Mouse (Mus musculus) adrenal gland, postnatal 4 days (tissue): ENCODE data around the gene Cd55b. TPM values are rescaled to one million over a fixed set of nuclear protein-coding genes. Genes with fewer than 3 reads are reported as not detected.
"Not testable (repeated sequence)": the region's sequence is repeated elsewhere in the genome, so short reads cannot be mapped to it uniquely, and the experiment has no call there.

ENCODE experiments used
- DNase-seq, 2 experiments: peaks; one replicate each; pipeline ENCODE4 v3.0.0; 2021 to 2022; ENCODE audit warnings: low spot score in 2 of 2, mixed read lengths in 2 of 2
- long read RNA-seq, 2 experiments: library from polyadenylated mRNA; stranded (forward); transcript quantifications; one replicate each; pipeline ENCODE4 v2.0.0; 2021
- total RNA-seq, 2 experiments: library from RNA; stranded (reverse); gene quantifications; 2 replicates each; pipeline ENCODE4 v1.2.3; 2021

The Cd55b gene
- total RNA-seq, result not detected
- long read RNA-seq, experiment 1, result 0 reads
- long read RNA-seq, experiment 2, result 0 reads

GRCm38 (mm10) chr1:130422664-130423111, at the start of gene Cd55b:
Cd55b (minus strand) TSS chr1:130423009.
- peak in 1 of 2 experiments; percentile 3 for DNase-seq

- no peak for DNase-seq
Measured at GRCm38 (mm10) chr1:130470074-130470473, 47.3 kb upstream of the Cd55b start.

GRCm38 (mm10) chr1:130467453-130467852, 44.6 kb upstream of the Cd55b start:
- DNase-seq, result no peak

- no peak for DNase-seq
Measured at GRCm38 (mm10) chr1:130464173-130464572, 41.4 kb upstream of the Cd55b start.

- no peak for DNase-seq
Measured at GRCm38 (mm10) chr1:130462867-130463266, 40.1 kb upstream of the Cd55b start.

- DNase-seq, result peak; percentile 54 to 74
Measured at GRCm38 (mm10) chr1:130462084-130462861, 39.5 kb upstream of the Cd55b start, which contains the start of gene Cd55. Cd55 (minus strand) TSS chr1:130462744.

GRCm38 (mm10) chr1:130455111-130455510, 32.3 kb upstream of the Cd55b start:
- DNase-seq, result no peak

- not testable (repeated sequence) for DNase-seq
Measured at GRCm38 (mm10) chr1:130442930-130443329, 20.1 kb upstream of the Cd55b start.

- DNase-seq, result no peak
Measured at GRCm38 (mm10) chr1:130430920-130431319, 8.1 kb upstream of the Cd55b start.

GRCm38 (mm10) chr1:130428667-130429066, 5.9 kb upstream of the Cd55b start:
- not testable (repeated sequence) for DNase-seq

GRCm38 (mm10) chr1:130427175-130427853, 4.5 kb upstream of the Cd55b start:
- DNase-seq, result not testable (repeated sequence)

- DNase-seq, result not testable (repeated sequence)
Measured at GRCm38 (mm10) chr1:130422033-130422432, 776 bp downstream of the Cd55b start.

- DNase-seq, result not testable (repeated sequence)
Measured at GRCm38 (mm10) chr1:130397109-130397508, 25.7 kb downstream of the Cd55b start.

- DNase-seq, result not testable (repeated sequence)
Measured at GRCm38 (mm10) chr1:130387282-130387681, 35.5 kb downstream of the Cd55b start.

GRCm38 (mm10) chr1:130377726-130378429, 44.9 kb downstream of the Cd55b start:
- DNase-seq, result no peak

- DNase-seq, result no peak
Measured at GRCm38 (mm10) chr1:130374173-130374785, 48.5 kb downstream of the Cd55b start.

GRCm38 (mm10) chr1:130373398-130374083, 49.3 kb downstream of the Cd55b start:
- DNase-seq, result no peak

GRCm38 (mm10) chr1:130371895-130372528, 50.8 kb downstream of the Cd55b start:
- no peak for DNase-seq

- no peak for DNase-seq
Measured at GRCm38 (mm10) chr1:130371291-130371690, 51.5 kb downstream of the Cd55b start.

- no peak for DNase-seq
Measured at GRCm38 (mm10) chr1:130350077-130350635, 72.7 kb downstream of the Cd55b start.
